In the genomic region with DNA sequence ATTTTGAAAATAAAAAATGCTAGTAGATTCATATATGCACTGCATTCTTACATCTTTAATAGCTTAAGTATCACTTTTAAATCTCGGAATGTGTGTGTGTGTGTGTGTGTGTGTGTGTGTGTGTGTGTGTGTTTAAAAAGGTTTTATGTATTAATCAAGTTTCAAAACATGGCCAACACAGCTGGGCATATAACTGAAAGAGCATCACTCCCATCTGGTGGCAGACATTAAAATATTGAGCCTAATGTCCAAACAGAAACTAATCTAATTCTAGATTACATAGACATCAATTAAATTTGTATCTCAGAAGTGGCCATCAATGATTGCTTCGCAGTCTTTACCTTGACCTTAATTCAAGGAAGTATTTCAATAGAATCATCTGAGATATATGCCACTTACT, we compare ENCODE assay signal across 24 mouse cellular contexts.
DNase-seq lines count a peak whose midpoint lies in the region; ATAC-seq and TF ChIP-seq lines count a peak whose summit lies in the region.
"Had no signal": no experiment of that assay in that cellular context is flagged by ENCODE, and none has a peak within 500 bp of the region (broad histone marks: within the 10 kb centered on the region; RNA-seq: fewer than 3 reads in every experiment).

No protein-coding gene starts in this region.

- peaks cover 6% of the 10 kb centered on the region; the same call in 1 of the 2 replicates for H3K4me1 ChIP-seq in forebrain, postnatal 0 days (ENCODE audit: insufficient read depth)
- H3K4me1 ChIP-seq in forebrain, embryonic 11.5 days (replicated peaks; ENCODE audit: control insufficient read depth, insufficient read depth, low read length): no peaks in the 10 kb centered on the region
- 0 out of 2 replicates have a peak, but pooled peaks cover 3% of the 10 kb centered on the region for H3K4me1 ChIP-seq in midbrain, embryonic 14.5 days (ENCODE audit: control insufficient read depth, insufficient read depth, low read length)
- no peaks in the 10 kb centered on the region for H3K4me1 ChIP-seq in midbrain, embryonic 10.5 days
- no peaks in the 10 kb centered on the region for H3K4me1 ChIP-seq in stomach, postnatal 0 days (replicated peaks; ENCODE audit: control insufficient read depth, insufficient read depth)
- no peaks in the 10 kb centered on the region for H3K4me1 ChIP-seq in heart, embryonic 10.5 days
- H3K4me1 ChIP-seq: heart, embryonic 13.5 days; kidney, embryonic 15.5 days; limb, embryonic 12.5 days; liver, embryonic 13.5 days; stomach, embryonic 15.5 days had no signal

- no peaks in the 10 kb centered on the region for H3K27me3 ChIP-seq in forebrain, postnatal 0 days (ENCODE audit: insufficient read depth, low read length)
- H3K27me3 ChIP-seq in forebrain, embryonic 11.5 days (ENCODE audit: control insufficient read depth, insufficient read depth, low read length): no peaks in the 10 kb centered on the region
- H3K27me3 ChIP-seq in midbrain, embryonic 14.5 days (ENCODE audit: control insufficient read depth, insufficient read depth, low read length): no peaks in the 10 kb centered on the region
- H3K27me3 ChIP-seq in midbrain, embryonic 10.5 days (ENCODE audit: low read depth, poor library complexity, severe bottlenecking): no peaks in the 10 kb centered on the region
- H3K27me3 ChIP-seq in stomach, postnatal 0 days (ENCODE audit: control insufficient read depth, insufficient read depth, low read length): no peaks in the 10 kb centered on the region
- no peaks in the 10 kb centered on the region for H3K27me3 ChIP-seq in heart, embryonic 10.5 days (ENCODE audit: insufficient read depth, poor library complexity, severe bottlenecking)
- H3K27me3 ChIP-seq: CH12.LX; heart, embryonic 13.5 days; kidney, embryonic 15.5 days; limb, embryonic 12.5 days; liver, embryonic 13.5 days; stomach, embryonic 15.5 days had no signal

- no peak for DNase-seq in forebrain, postnatal 0 days
- no peak for DNase-seq in forebrain, embryonic 11.5 days (ENCODE audit: low spot score)
- peak; percentile 4 for DNase-seq in kidney, postnatal 10 days
- no peak for DNase-seq in kidney, adult 8-10 months
- DNase-seq in midbrain, embryonic 14.5 days: peak; percentile 42
- no peak for DNase-seq in midbrain, embryonic 10.5 days (ENCODE audit: low spot score)
- no peak for DNase-seq in stomach, postnatal 0 days (ENCODE audit: low spot score)
- no peak for DNase-seq in heart, embryonic 10.5 days (ENCODE audit: low spot score)
- DNase-seq: adrenal gland, postnatal 10 days; cerebellum, adult 11-12 months; heart, adult 2 months; kidney, adult 11 months; liver, embryonic 13.5 days; lung, adult 2 months; right cerebral cortex, postnatal 25 days; thymus, postnatal 14 days had no signal

- no peaks in the 10 kb centered on the region for H3K36me3 ChIP-seq in forebrain, postnatal 0 days (ENCODE audit: insufficient read depth)
- H3K36me3 ChIP-seq in forebrain, embryonic 11.5 days (ENCODE audit: control insufficient read depth, insufficient read depth, low read length): no peaks in the 10 kb centered on the region
- H3K36me3 ChIP-seq in midbrain, embryonic 14.5 days (ENCODE audit: control insufficient read depth, insufficient read depth, low read length): no peaks in the 10 kb centered on the region
- H3K36me3 ChIP-seq in midbrain, embryonic 10.5 days: no peaks in the 10 kb centered on the region
- no peaks in the 10 kb centered on the region for H3K36me3 ChIP-seq in stomach, postnatal 0 days (ENCODE audit: control insufficient read depth, insufficient read depth, low read length)
- H3K36me3 ChIP-seq in heart, embryonic 10.5 days: no peaks in the 10 kb centered on the region
- H3K36me3 ChIP-seq: heart, embryonic 13.5 days; kidney, embryonic 15.5 days; limb, embryonic 12.5 days; liver, embryonic 13.5 days; stomach, embryonic 15.5 days had no signal

- WGBS in forebrain, postnatal 0 days: 69% methylated on average over 2 of the region's 2 CpGs
- WGBS in forebrain, embryonic 11.5 days: 87% methylated on average over 2 of the region's 2 CpGs
- WGBS in midbrain, embryonic 14.5 days: 85% methylated on average over 2 of the region's 2 CpGs
- 78% methylated on average over 2 of the region's 2 CpGs for WGBS in midbrain, embryonic 10.5 days
- 66% methylated on average over 2 of the region's 2 CpGs for WGBS in stomach, postnatal 0 days
- 78% methylated on average over 2 of the region's 2 CpGs for WGBS in heart, embryonic 10.5 days

- H3K4me2 ChIP-seq in forebrain, postnatal 0 days (ENCODE audit: low read depth): no peak overlapping the region
- no peak overlapping the region for H3K4me2 ChIP-seq in forebrain, embryonic 11.5 days (ENCODE audit: low read depth, low read length, severe bottlenecking)
- no peak overlapping the region for H3K4me2 ChIP-seq in midbrain, embryonic 14.5 days (ENCODE audit: low read length)
- H3K4me2 ChIP-seq in stomach, postnatal 0 days (replicated peaks; ENCODE audit: low read depth): no peak overlapping the region
- H3K4me2 ChIP-seq: heart, embryonic 13.5 days; kidney, embryonic 15.5 days; limb, embryonic 12.5 days; liver, embryonic 13.5 days; midbrain, embryonic 11.5 days; stomach, embryonic 15.5 days had no signal

- peak; percentile 16; the same call in 1 of the 2 replicates for TF ChIP-seq CTCF in forebrain, postnatal 0 days (IDR thresholded peaks at IDR 0.05; ENCODE audit: low read depth)
- TF ChIP-seq CTCF in stomach, postnatal 0 days (IDR thresholded peaks at IDR 0.05; ENCODE audit: low read depth): peak; percentile 30

- no peak for TF ChIP-seq EP300 in stomach, postnatal 0 days (optimal IDR thresholded peaks at IDR 0.05)

- H3K9me3 ChIP-seq in forebrain, postnatal 0 days (ENCODE audit: low read length): no peaks in the 10 kb centered on the region
- no peaks in the 10 kb centered on the region for H3K9me3 ChIP-seq in forebrain, embryonic 11.5 days (ENCODE audit: control insufficient read depth, low read length)
- H3K9me3 ChIP-seq in midbrain, embryonic 14.5 days (ENCODE audit: control insufficient read depth, low read length): no peaks in the 10 kb centered on the region
- no peaks in the 10 kb centered on the region for H3K9me3 ChIP-seq in midbrain, embryonic 10.5 days (replicated peaks)
- no peaks in the 10 kb centered on the region for H3K9me3 ChIP-seq in stomach, postnatal 0 days (ENCODE audit: control insufficient read depth, low read length)
- no peaks in the 10 kb centered on the region for H3K9me3 ChIP-seq in heart, embryonic 10.5 days
- H3K9me3 ChIP-seq: heart, embryonic 13.5 days; kidney, embryonic 15.5 days; limb, embryonic 12.5 days; liver, embryonic 13.5 days; stomach, embryonic 15.5 days had no signal

- no peak overlapping the region for H3K9ac ChIP-seq in forebrain, postnatal 0 days
- H3K9ac ChIP-seq in forebrain, embryonic 11.5 days (ENCODE audit: low read length): no peak overlapping the region
- no peak overlapping the region for H3K9ac ChIP-seq in midbrain, embryonic 14.5 days (replicated peaks; ENCODE audit: low read length)
- no peak overlapping the region for H3K9ac ChIP-seq in stomach, postnatal 0 days (ENCODE audit: low read length)
- H3K9ac ChIP-seq: heart, embryonic 13.5 days; kidney, embryonic 15.5 days; limb, embryonic 12.5 days; liver, embryonic 13.5 days; stomach, embryonic 15.5 days had no signal

- no peak for ATAC-seq in forebrain, postnatal 0 days
- ATAC-seq in forebrain, embryonic 11.5 days (replicated peaks; ENCODE audit: low FRiP score): no peak
- no peak for ATAC-seq in midbrain, embryonic 14.5 days (ENCODE audit: low FRiP score, low TSS enrichment)
- ATAC-seq in stomach, postnatal 0 days (ENCODE audit: low FRiP score, low TSS enrichment): no peak

- H3K27ac ChIP-seq in forebrain, postnatal 0 days (ENCODE audit: low read depth, low read length): no peak overlapping the region
- no peak overlapping the region for H3K27ac ChIP-seq in forebrain, embryonic 11.5 days (ENCODE audit: low read depth, low read length)
- no peak overlapping the region for H3K27ac ChIP-seq in midbrain, embryonic 14.5 days (replicated peaks; ENCODE audit: low read depth, low read length)
- H3K27ac ChIP-seq in midbrain, embryonic 10.5 days (replicated peaks): no peak overlapping the region
- H3K27ac ChIP-seq in stomach, postnatal 0 days (replicated peaks): no peak overlapping the region
- no peak overlapping the region for H3K27ac ChIP-seq in heart, embryonic 10.5 days
- H3K27ac ChIP-seq: heart, adult 2 months; heart, embryonic 13.5 days; kidney, embryonic 15.5 days; left cerebral cortex, adult 2 months; limb, embryonic 12.5 days; liver, embryonic 13.5 days; stomach, embryonic 15.5 days had no signal

- H3K4me3 ChIP-seq in forebrain, postnatal 0 days (ENCODE audit: low read depth, low read length): no peak overlapping the region
- no peak overlapping the region for H3K4me3 ChIP-seq in forebrain, embryonic 11.5 days (ENCODE audit: low read depth, low read length)
- no peak overlapping the region for H3K4me3 ChIP-seq in midbrain, embryonic 14.5 days (replicated peaks; ENCODE audit: low read depth, low read length)
- H3K4me3 ChIP-seq in midbrain, embryonic 10.5 days: no peak overlapping the region
- H3K4me3 ChIP-seq in stomach, postnatal 0 days (ENCODE audit: low read depth, low read length): no peak overlapping the region
- H3K4me3 ChIP-seq in heart, embryonic 10.5 days: no peak overlapping the region
- H3K4me3 ChIP-seq: erythroblast, embryonic 14.5 days; heart, adult 2 months; heart, embryonic 13.5 days; kidney, embryonic 15.5 days; left cerebral cortex, adult 2 months; limb, embryonic 12.5 days; liver, embryonic 13.5 days; stomach, embryonic 15.5 days had no signal

Comparison
In these comparisons a context has a peak if more than half of its experiments do, and no peak if none do; other contexts are left out.
1. DNase-seq: peak in kidney, postnatal 10 days (single experiment) and midbrain, embryonic 14.5 days (single experiment); none in forebrain, postnatal 0 days (single experiment), forebrain, embryonic 11.5 days (single experiment), kidney, adult 8-10 months (0 of 2), midbrain, embryonic 10.5 days (single experiment), stomach, postnatal 0 days (single experiment) and heart, embryonic 10.5 days (single experiment).